Mouse (Mus musculus) hindbrain, postnatal 0 days (tissue): Measurements from ENCODE around the gene Eif4enif1. TPM values are rescaled to one million over a fixed set of nuclear protein-coding genes. Genes with fewer than 3 reads are reported as not detected.

Source experiments
- ATAC-seq: fragments of 200-750 bp; cut with Nextera tagmentation; 2 replicates; pipeline ENCODE4 v1.8.0; 2017; ENCODE audit warnings: mild to moderate bottlenecking, moderate TSS enrichment, moderate library complexity
- DNase-seq: peaks from one replicate; pipeline ENCODE4 v3.0.0-alpha.2; 2015; ENCODE audit warnings: low spot score
- H3K27ac ChIP-seq: fragments of 300-500 bp; sonication (generic); 2 replicates; pipeline ENCODE4 v1.5.1; 2014; ENCODE audit warnings: mild to moderate bottlenecking
- H3K27me3 ChIP-seq: fragments of 300-500 bp; sonication (generic); 2 replicates; pipeline ENCODE4 v1.6.1; 2014; ENCODE audit warnings: low read length, mixed read lengths; ENCODE audit not compliant: insufficient read depth
- H3K36me3 ChIP-seq: fragments of 300-500 bp; sonication (generic); 2 replicates; pipeline ENCODE4 v1.6.1; 2014; ENCODE audit warnings: low read length, mixed read lengths; ENCODE audit not compliant: insufficient read depth
- H3K4me1 ChIP-seq: fragments of 300-500 bp; sonication (generic); 2 replicates; pipeline ENCODE4 v1.6.1; 2014; ENCODE audit warnings: antibody characterized with exemption, low read length, mixed read lengths; ENCODE audit not compliant: insufficient read depth
- H3K4me2 ChIP-seq: fragments of 300-500 bp; sonication (generic); 2 replicates; pipeline ENCODE4 v1.6.1; 2014; ENCODE audit warnings: low read depth, mild to moderate bottlenecking, low read length, moderate library complexity, mixed read lengths
- H3K4me3 ChIP-seq: fragments of 300-500 bp; sonication (generic); 2 replicates; pipeline ENCODE4 v1.5.1; 2014; ENCODE audit warnings: low read length
- H3K9ac ChIP-seq: fragments of 300-500 bp; sonication (generic); replicated peaks from 2 replicates; pipeline ENCODE4 v1.6.1; 2014; ENCODE audit warnings: mild to moderate bottlenecking, low read length, moderate library complexity, mixed read lengths
- H3K9me3 ChIP-seq: fragments of 300-500 bp; sonication (generic); 2 replicates; pipeline ENCODE4 v1.6.1; 2016; ENCODE audit warnings: low read length, mixed read lengths
- CTCF ChIP-seq: IDR thresholded peaks from 2 replicates; pipeline ENCODE4 v1.5.1; 2016; ENCODE audit warnings: antibody characterized with exemption, control low read depth, low read depth
- WGBS: fragments of 180-500 bp; shearing (Covaris S2); extraction: QIAGEN DNeasy Blood & Tissue Kit; methylation state at CpG from one replicate; pipeline ENCODE4 v1.1.7; 2014; 5-methylcytosine and 5-hydroxymethylcytosine counted together
- polyA plus RNA-seq: library from polyadenylated mRNA; unstranded; fragments of >200 nt; fragmentation: Nextera tagmentation; extraction: Ambion mirVana; gene quantifications from 2 replicates; pipeline ENCODE4 v1.2.1, GENCODE M21; 2015
- total RNA-seq: library from RNA; depleted of rRNA; stranded (reverse); fragments of >200 nt; gene quantifications from 2 replicates; pipeline ENCODE4 v1.2.3, GENCODE M21; 2014

Gene Eif4enif1
- total and polyA plus RNA-seq, 2 experiments from 2014 or later, result 35.3 to 42.1 TPM

DNA sequence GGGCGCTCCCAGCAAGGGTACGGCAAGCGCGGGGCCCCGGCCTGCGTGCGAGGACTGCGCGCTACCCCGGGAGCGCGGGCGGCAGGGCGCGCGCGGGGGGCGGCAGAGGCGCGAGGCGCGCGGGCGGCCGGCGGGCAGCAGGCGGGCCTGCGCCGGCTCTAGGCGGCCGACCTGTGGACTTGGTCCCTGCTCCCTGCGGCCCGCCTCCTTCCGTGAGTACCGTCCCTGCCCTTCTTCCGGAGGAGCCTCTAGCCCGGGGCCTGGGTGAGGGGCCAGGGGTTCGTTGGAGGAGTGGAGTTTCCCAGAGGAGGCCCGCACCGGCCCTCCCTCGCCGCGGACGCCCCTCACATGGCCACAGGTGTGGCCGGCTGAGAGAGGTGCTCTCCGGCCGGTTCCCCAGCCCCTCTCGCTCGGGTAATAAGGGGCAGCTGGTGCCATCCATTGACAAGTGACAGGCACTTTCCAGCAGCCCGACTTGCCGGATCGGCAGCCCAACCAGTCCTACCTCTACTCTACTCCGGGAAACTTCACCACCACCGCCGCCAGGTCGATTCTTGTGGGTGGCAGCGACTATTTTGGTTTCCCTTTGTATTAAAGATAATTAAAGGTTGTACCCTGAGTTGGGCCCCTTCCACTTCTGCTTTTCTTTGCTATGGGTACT, 719 bp downstream of the Eif4enif1 start:
- peak overlapping the region; percentile 33 for H3K9ac ChIP-seq
- no peaks in the 10 kb centered on the region for H3K27me3 ChIP-seq
- H3K4me2 ChIP-seq, result peak overlapping the region; percentile 40
- ATAC-seq, result peak; percentile 50; the same call in 1 of the 2 replicates
- TF ChIP-seq CTCF, result no peak
- H3K27ac ChIP-seq, result peak overlapping the region; percentile 61
- under 1% methylated on average over 26 of the region's 57 CpGs for WGBS
- H3K4me3 ChIP-seq, result peak overlapping the region; percentile 35
- no peaks in the 10 kb centered on the region for H3K4me1 ChIP-seq
- DNase-seq, result peak; percentile 18
- H3K36me3 ChIP-seq, result peaks cover 9% of the 10 kb centered on the region
- H3K9me3 ChIP-seq, result no peaks in the 10 kb centered on the region

DNA sequence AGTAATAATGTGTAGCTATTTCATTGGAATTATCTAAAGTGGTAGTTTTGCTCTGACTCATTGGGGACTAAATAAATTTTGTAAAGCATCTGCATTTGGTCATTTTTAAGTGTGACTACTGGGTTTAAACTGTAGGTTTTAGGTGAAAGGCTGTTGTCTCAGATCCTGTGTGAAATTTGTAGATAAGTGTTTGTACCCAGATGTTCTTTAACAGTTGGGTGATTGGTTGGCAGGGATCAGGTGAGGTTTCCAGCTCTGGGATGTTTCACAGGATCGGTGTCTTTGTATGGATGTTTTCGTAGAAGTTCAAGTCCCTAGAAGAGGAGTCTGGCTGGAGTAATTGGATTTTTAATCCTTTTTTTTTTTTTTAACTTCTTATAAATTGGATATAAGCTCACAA, 1.6 kb downstream of the Eif4enif1 start:
- H3K9ac ChIP-seq, result no peak overlapping the region
- peaks cover 9% of the 10 kb centered on the region for H3K36me3 ChIP-seq
- no peak for TF ChIP-seq CTCF
- H3K4me1 ChIP-seq, result no peaks in the 10 kb centered on the region
- 91% methylated on average over 2 of the region's 2 CpGs for WGBS
- ATAC-seq (no peak), DNase-seq (no peak)
- H3K9me3 ChIP-seq, result no peaks in the 10 kb centered on the region
- H3K4me2 ChIP-seq, result peak overlapping the region; percentile 40
- no peak overlapping the region for H3K27ac ChIP-seq
- no peaks in the 10 kb centered on the region for H3K27me3 ChIP-seq
- H3K4me3 ChIP-seq, result no peak overlapping the region

- H3K4me1 ChIP-seq, result no peaks in the 10 kb centered on the region
- no peak overlapping the region for H3K4me3 ChIP-seq
- ATAC-seq, result no peak
- no peak overlapping the region for H3K27ac ChIP-seq
- DNase-seq, result no peak
- H3K27me3 ChIP-seq, result no peaks in the 10 kb centered on the region
- 98% methylated on average over 3 of the region's 3 CpGs for WGBS
- no peaks in the 10 kb centered on the region for H3K9me3 ChIP-seq
- TF ChIP-seq CTCF, result no peak
- H3K36me3 ChIP-seq, result peaks cover 9% of the 10 kb centered on the region
- no peak overlapping the region for H3K9ac ChIP-seq
- no peak overlapping the region for H3K4me2 ChIP-seq
Measured at GRCm38 (mm10) chr11:3205207-3205606, 3.0 kb downstream of the Eif4enif1 start.

DNA sequence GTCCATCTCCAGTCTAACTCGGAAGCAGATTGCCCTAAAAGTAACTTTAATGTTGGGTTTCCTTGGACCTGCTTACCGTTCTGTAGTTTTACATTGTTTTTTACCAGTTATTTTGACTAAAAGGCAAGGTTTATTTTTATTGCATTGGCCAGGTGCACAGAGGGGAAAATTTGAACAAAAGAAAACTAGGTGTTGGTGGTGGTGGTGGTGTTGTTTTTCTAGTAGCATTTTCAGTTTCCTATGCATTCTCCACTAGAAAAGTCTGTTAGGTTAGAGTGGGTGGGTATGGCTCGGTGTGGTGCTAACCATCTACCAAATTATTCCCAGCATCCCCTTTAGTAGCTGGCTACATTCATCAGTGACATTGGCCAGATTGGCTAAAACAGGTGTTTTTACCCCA, 4.6 kb downstream of the Eif4enif1 start:
- H3K4me3 ChIP-seq, result no peak overlapping the region
- TF ChIP-seq CTCF, result no peak
- H3K9ac ChIP-seq, result no peak overlapping the region
- no peak overlapping the region for H3K4me2 ChIP-seq
- H3K36me3 ChIP-seq, result peaks cover 9% of the 10 kb centered on the region
- H3K27ac ChIP-seq, result no peak overlapping the region
- no peaks in the 10 kb centered on the region for H3K27me3 ChIP-seq
- DNase-seq (no peak), ATAC-seq (no peak)
- H3K4me1 ChIP-seq, result no peaks in the 10 kb centered on the region
- no peaks in the 10 kb centered on the region for H3K9me3 ChIP-seq
- WGBS, result 96% methylated on average over 3 of the region's 3 CpGs

DNA sequence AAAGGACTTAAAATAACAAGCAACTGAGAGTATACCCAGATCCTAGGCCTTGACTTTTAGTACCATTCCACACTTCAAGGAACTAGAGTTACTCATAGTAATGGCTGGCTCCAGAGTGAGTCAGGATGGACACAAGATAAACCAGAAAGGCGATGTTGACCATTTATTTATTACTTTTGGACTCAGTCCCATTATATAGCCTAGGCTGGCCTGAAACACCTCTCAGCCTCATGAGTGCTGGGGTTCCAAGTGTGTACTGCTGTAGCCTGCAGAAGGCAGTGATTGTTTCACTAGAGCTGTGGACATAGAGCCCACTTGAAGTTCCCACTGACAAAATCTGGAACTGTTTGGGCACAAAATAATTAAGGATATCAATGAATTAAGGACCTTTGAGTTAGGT, 10.3 kb downstream of the Eif4enif1 start:
- H3K9ac ChIP-seq, result no peak overlapping the region
- H3K27ac ChIP-seq, result no peak overlapping the region
- ATAC-seq (no peak), DNase-seq (no peak)
- H3K4me3 ChIP-seq, result no peak overlapping the region
- peaks cover 21% of the 10 kb centered on the region for H3K36me3 ChIP-seq
- no peaks in the 10 kb centered on the region for H3K27me3 ChIP-seq
- H3K9me3 ChIP-seq, result no peaks in the 10 kb centered on the region
- H3K4me2 ChIP-seq, result no peak overlapping the region
- WGBS, result 82% methylated on average over 1 of the region's 1 CpGs
- no peaks in the 10 kb centered on the region for H3K4me1 ChIP-seq
- TF ChIP-seq CTCF, result no peak

GRCm38 (mm10) chr11:3223105-3223504, 20.9 kb downstream of the Eif4enif1 start:
- no peak overlapping the region for H3K4me2 ChIP-seq
- 68% methylated on average over 5 of the region's 5 CpGs for WGBS
- TF ChIP-seq CTCF, result 0 out of 2 replicates have a peak, but pooled peaks have one; percentile 16
- no peaks in the 10 kb centered on the region for H3K9me3 ChIP-seq
- H3K27ac ChIP-seq, result no peak overlapping the region
- DNase-seq (no peak), ATAC-seq (no peak)
- no peak overlapping the region for H3K9ac ChIP-seq
- no peaks in the 10 kb centered on the region for H3K4me1 ChIP-seq
- peaks cover 51% of the 10 kb centered on the region for H3K36me3 ChIP-seq
- no peak overlapping the region for H3K4me3 ChIP-seq
- H3K27me3 ChIP-seq, result no peaks in the 10 kb centered on the region

DNA sequence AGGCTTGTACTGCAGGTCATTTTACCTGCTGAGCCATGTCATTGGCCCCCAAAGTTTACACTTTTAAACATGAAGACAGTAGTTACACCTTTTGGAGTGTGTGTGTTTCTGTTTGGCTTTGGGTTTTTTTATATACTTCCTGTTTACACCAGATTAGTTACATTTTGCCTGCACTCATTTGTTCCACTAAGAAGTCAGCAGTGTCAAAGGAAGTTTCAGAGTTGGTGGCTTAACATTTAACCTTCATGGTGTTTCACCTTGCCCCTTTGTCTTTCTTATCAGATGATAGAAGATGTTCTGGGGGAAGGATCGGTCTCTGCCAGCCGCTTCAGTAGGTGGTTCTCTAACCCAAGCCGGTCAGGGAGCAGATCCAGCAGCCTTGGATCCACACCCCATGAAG, 24.9 kb downstream of the Eif4enif1 start:
- no peak overlapping the region for H3K4me2 ChIP-seq
- H3K9me3 ChIP-seq, result no peaks in the 10 kb centered on the region
- H3K4me3 ChIP-seq, result no peak overlapping the region
- H3K4me1 ChIP-seq, result no peaks in the 10 kb centered on the region
- H3K27me3 ChIP-seq, result no peaks in the 10 kb centered on the region
- ATAC-seq, result no peak
- H3K9ac ChIP-seq, result no peak overlapping the region
- no peak for TF ChIP-seq CTCF
- 96% methylated on average over 3 of the region's 3 CpGs for WGBS
- DNase-seq, result no peak
- no peak overlapping the region for H3K27ac ChIP-seq
- peaks cover 54% of the 10 kb centered on the region for H3K36me3 ChIP-seq
